Mouse (Mus musculus): ENCODE measurements around the gene Ank. TPM values are rescaled to one million over a fixed set of nuclear protein-coding genes. Genes with fewer than 3 reads are reported as not detected.
A peak's percentile ranks its signal among the peaks of the same experiment; 100 is the strongest.

The Ank gene
- total and polyA plus RNA-seq, 3 experiments: 0.04 to 0.15 TPM; not detected in 1

GRCm38 (mm10) chr15:27617227-27617626 lies 150.8 kb downstream of the Ank start:
- H3K36me3 ChIP-seq (ENCODE audit: control insufficient read depth in 1 of 2, insufficient read depth in 2 of 2, low read length in 2 of 2): peaks cover 36 to 38% of the 10 kb centered on the region in 2 experiments
- H3K9ac ChIP-seq (ENCODE audit: control insufficient read depth, low read depth, low read length, poor library complexity, severe bottlenecking): no peak overlapping the region
- H3K4me3 ChIP-seq (ENCODE audit: control insufficient read depth in 1 of 2, insufficient read depth in 1 of 2, low read depth in 2 of 2, low read length in 2 of 2): no peak overlapping the region
- H3K4me1 ChIP-seq (ENCODE audit: control insufficient read depth in 1 of 2, insufficient read depth in 2 of 2, low read length in 2 of 2): peaks cover 24 to 26% of the 10 kb centered on the region in 2 experiments
- no peaks in the 10 kb centered on the region for H3K9me3 ChIP-seq (replicated peaks; ENCODE audit: insufficient read depth, low read length)
- H3K79me2 ChIP-seq (ENCODE audit: control insufficient read depth, insufficient read depth, low read length, poor library complexity): peaks cover 15% of the 10 kb centered on the region
- no peaks in the 10 kb centered on the region for H3K27me3 ChIP-seq (ENCODE audit: control insufficient read depth in 1 of 2, insufficient read depth in 2 of 2, low read length in 2 of 2)
- no peak for DNase-seq (ENCODE audit: low read depth, low spot score)
- TF ChIP-seq TBP (IDR thresholded peaks at IDR 0.05; ENCODE audit: low read depth, low read length) (no peak), ZC3H11A (IDR thresholded peaks at IDR 0.05; ENCODE audit: low read depth, low read length) (no peak), NELFE (IDR thresholded peaks at IDR 0.05; ENCODE audit: low read depth, low read length) (no peak), UBTF (IDR thresholded peaks at IDR 0.05; ENCODE audit: borderline replicate concordance, insufficient read depth, low read depth, low read length) (no peak), MAX (IDR thresholded peaks at IDR 0.05; ENCODE audit: low read length) (no peak), JUND (IDR thresholded peaks at IDR 0.05; ENCODE audit: low read depth, low read length) (no peak), HCFC1 (IDR thresholded peaks at IDR 0.05; ENCODE audit: low read depth, low read length) (no peak), TCF12 (IDR thresholded peaks at IDR 0.05; ENCODE audit: low read depth, low read length) (no peak), BHLHE40 (IDR thresholded peaks at IDR 0.05; ENCODE audit: borderline replicate concordance, low read depth, low read length) (no peak), RCOR1 (IDR thresholded peaks at IDR 0.05; ENCODE audit: low read depth, low read length) (no peak), GATA1 (IDR thresholded peaks at IDR 0.05; ENCODE audit: low read depth, low read length) (no peak), TAL1 (IDR thresholded peaks at IDR 0.05; ENCODE audit: low read length) (no peak), MAZ (IDR thresholded peaks at IDR 0.05; ENCODE audit: low read depth, low read length) (no peak), GABPA (IDR thresholded peaks at IDR 0.05; ENCODE audit: low read depth, low read length) (no peak), ELF1 (IDR thresholded peaks at IDR 0.05; ENCODE audit: low read depth, low read length) (no peak), MXI1 (IDR thresholded peaks at IDR 0.05; ENCODE audit: low read depth, low read length) (no peak), POLR2A (IDR thresholded peaks at IDR 0.05; ENCODE audit: control insufficient read depth in 1 of 2, insufficient read depth in 1 of 2, low read depth in 1 of 2, low read length in 2 of 2, poor library complexity in 1 of 2) (no peak)
- no peak overlapping the region for H3K27ac ChIP-seq (ENCODE audit: control insufficient read depth, low read depth, low read length)

DNA sequence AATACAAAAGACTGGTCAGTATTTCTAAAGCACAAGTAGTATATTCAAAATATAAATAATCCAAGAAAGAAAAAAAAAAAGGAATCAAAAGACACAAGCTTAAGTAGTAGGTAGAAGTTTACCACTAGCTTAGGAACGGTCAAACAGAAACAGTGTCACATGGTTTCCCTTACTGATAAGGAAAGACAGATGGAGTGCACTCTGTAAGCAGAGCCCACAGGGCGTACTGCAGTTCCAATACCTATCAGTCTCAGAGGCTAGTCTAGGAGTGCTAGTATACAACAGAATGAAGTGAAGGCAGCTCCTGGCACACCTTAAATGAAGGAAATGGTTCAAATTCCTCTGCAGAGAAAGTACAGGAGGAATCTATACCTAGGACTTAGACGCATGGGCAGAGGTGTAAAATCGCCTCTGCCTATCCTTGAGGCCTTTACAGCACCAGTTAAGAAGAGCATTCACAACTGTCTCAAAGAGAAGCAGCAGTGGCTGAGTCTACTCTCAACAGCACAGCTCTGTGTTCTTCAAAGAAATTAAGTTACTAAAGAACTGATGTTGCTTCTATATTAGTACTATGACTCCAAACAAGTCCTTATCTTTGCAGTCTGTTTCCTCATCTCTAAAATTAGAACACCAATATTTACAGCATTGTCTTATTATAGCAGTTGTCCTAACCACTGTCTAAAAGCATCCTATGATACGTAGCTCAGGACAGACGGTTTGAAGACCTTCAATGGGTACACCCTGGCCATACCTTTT lies 152.5 kb downstream of the Ank start:
- no peak overlapping the region for H3K4me3 ChIP-seq (ENCODE audit: control insufficient read depth in 1 of 2, insufficient read depth in 1 of 2, low read depth in 2 of 2, low read length in 2 of 2)
- TF ChIP-seq TAL1 (IDR thresholded peaks at IDR 0.05; ENCODE audit: low read length): peak; percentile 46
- 0 out of 2 replicates have a peak, but pooled peaks have one; percentile 22 for TF ChIP-seq RCOR1 (IDR thresholded peaks at IDR 0.05; ENCODE audit: low read depth, low read length)
- peak; percentile 46; the same call in 1 of the 2 replicates for TF ChIP-seq ZNF384 (IDR thresholded peaks at IDR 0.05; ENCODE audit: low read depth, low read length)
- TF ChIP-seq GABPA (IDR thresholded peaks at IDR 0.05; ENCODE audit: low read depth, low read length): no peak
- TF ChIP-seq GATA1 (IDR thresholded peaks at IDR 0.05; ENCODE audit: low read depth, low read length): peak; percentile 76
- peak; percentile 89 for TF ChIP-seq ETS1 (IDR thresholded peaks at IDR 0.05; ENCODE audit: low read depth, low read length)
- peak; percentile 90 for TF ChIP-seq USF1 (IDR thresholded peaks at IDR 0.05; ENCODE audit: low read depth, low read length)
- peak; percentile 71 for TF ChIP-seq SIN3A (IDR thresholded peaks at IDR 0.05; ENCODE audit: low read length)
- peak; percentile 45; the same call in 1 of the 2 replicates for TF ChIP-seq TCF12 (IDR thresholded peaks at IDR 0.05; ENCODE audit: low read depth, low read length)
- peak; percentile 86 for TF ChIP-seq MXI1 (IDR thresholded peaks at IDR 0.05; ENCODE audit: low read depth, low read length)
- TF ChIP-seq TBP (IDR thresholded peaks at IDR 0.05; ENCODE audit: low read depth, low read length): 0 out of 2 replicates have a peak, but pooled peaks have one; percentile 17
- no peak for TF ChIP-seq JUND (IDR thresholded peaks at IDR 0.05; ENCODE audit: low read depth, low read length)
- TF ChIP-seq MYB (IDR thresholded peaks at IDR 0.05; ENCODE audit: low read depth, low read length): 0 out of 2 replicates have a peak, but pooled peaks have one; percentile 34
- peak in 1 of 2 experiments; percentile 48; a peak in 1 of 4 replicates for TF ChIP-seq USF2 (IDR thresholded peaks at IDR 0.05; ENCODE audit: borderline replicate concordance in 1 of 2, insufficient read depth in 1 of 2, low read depth in 1 of 2, low read length in 2 of 2)
- no peak for TF ChIP-seq SMC3 (IDR thresholded peaks at IDR 0.05; ENCODE audit: low read depth, low read length)
- 0 out of 2 replicates have a peak, but pooled peaks have one; percentile 12 for TF ChIP-seq MYC (IDR thresholded peaks at IDR 0.05; ENCODE audit: low read depth, low read length)
- peak; percentile 100 for TF ChIP-seq MEF2A (IDR thresholded peaks at IDR 0.05; ENCODE audit: extremely low read depth, insufficient replicate concordance, low read depth, low read length, poor library complexity, severe bottlenecking)
- peak; percentile 49; a peak in 3 of 4 replicates for TF ChIP-seq EP300 (IDR thresholded peaks at IDR 0.05; ENCODE audit: low read depth in 1 of 2, low read length in 2 of 2)
- no peak for TF ChIP-seq UBTF (IDR thresholded peaks at IDR 0.05; ENCODE audit: borderline replicate concordance, insufficient read depth, low read depth, low read length)
- peak overlapping the region; percentile 64 for H3K27ac ChIP-seq (ENCODE audit: control insufficient read depth, low read depth, low read length)
- peaks cover 36 to 38% of the 10 kb centered on the region in 2 experiments for H3K36me3 ChIP-seq (ENCODE audit: control insufficient read depth in 1 of 2, insufficient read depth in 2 of 2, low read length in 2 of 2)
- peak; percentile 41 for DNase-seq (ENCODE audit: low read depth, low spot score)
- H3K79me2 ChIP-seq (ENCODE audit: control insufficient read depth, insufficient read depth, low read length, poor library complexity): peaks cover 24% of the 10 kb centered on the region
- no peaks in the 10 kb centered on the region for H3K27me3 ChIP-seq (ENCODE audit: control insufficient read depth in 1 of 2, insufficient read depth in 2 of 2, low read length in 2 of 2)
- H3K9me3 ChIP-seq (replicated peaks; ENCODE audit: insufficient read depth, low read length): no peaks in the 10 kb centered on the region
- H3K9ac ChIP-seq (ENCODE audit: control insufficient read depth, low read depth, low read length, poor library complexity, severe bottlenecking): peak overlapping the region; percentile 14; the same call in 1 of the 2 replicates
- H3K4me1 ChIP-seq (ENCODE audit: control insufficient read depth in 1 of 2, insufficient read depth in 2 of 2, low read length in 2 of 2): peaks cover 24 to 26% of the 10 kb centered on the region in 2 experiments

Data from MEL (cell line).